Mouse (Mus musculus): ENCODE results near the gene Tgfa. TPM values are rescaled to one million over a fixed set of nuclear protein-coding genes. Genes with fewer than 3 reads are reported as not detected.

Tgfa gene
- polyA plus RNA-seq (2016; fragmentation: Nextera tagmentation; extraction: Ambion mirVana): 0.43 and 1.1 TPM in 2 replicates

- H3K36me3 ChIP-seq: no peaks in the 10 kb centered on the region
- H3K9me3 ChIP-seq (replicated peaks): no peaks in the 10 kb centered on the region
- DNase-seq (ENCODE audit: low spot score): peak; percentile 77
- H3K27me3 ChIP-seq (ENCODE audit: low read depth, poor library complexity, severe bottlenecking): peaks cover 66% of the 10 kb centered on the region
- H3K27ac ChIP-seq: peak within 1 kb of the TSS; percentile 68
- peak within 1 kb of the TSS; percentile 73 for H3K4me3 ChIP-seq
- WGBS: under 1% methylated on average over 97 of the region's 97 CpGs
- H3K4me1 ChIP-seq: peaks cover 34% of the 10 kb centered on the region
Measured at GRCm38 (mm10) chr6:86194941-86195932, at the start of gene Tgfa. Gene Tgfa (plus strand): TSS chr6:86195223.

GRCm38 (mm10) chr6:86148518-86148917, 46.5 kb upstream of the Tgfa start:
- H3K27ac ChIP-seq: no peak overlapping the region

DNA sequence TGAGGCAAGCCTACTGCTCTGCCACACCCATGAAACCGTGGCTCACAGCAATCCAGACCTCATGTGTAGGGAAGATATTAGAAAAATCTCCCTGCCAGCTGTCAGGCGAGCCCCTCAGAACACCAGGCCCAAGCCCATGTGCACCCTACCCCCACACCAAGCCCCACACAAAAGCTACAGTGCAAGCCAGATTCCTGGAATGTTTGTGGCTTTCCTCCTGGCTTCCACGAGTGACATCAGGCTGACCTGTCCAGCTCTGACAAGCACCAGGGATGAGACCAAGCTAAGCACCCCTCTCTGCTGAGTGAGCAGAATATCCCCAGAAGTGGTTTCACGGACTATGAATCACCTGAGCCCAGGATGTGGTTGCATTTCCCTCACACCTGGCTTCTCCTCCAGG, 46.0 kb upstream of the Tgfa start:
- no peak for DNase-seq (ENCODE audit: low spot score)
- Histone ChIP-seq H3K27ac (no peak overlapping the region), H3K4me1 (0 out of 2 replicates have a peak, but pooled peaks cover 2% of the 10 kb centered on the region), H3K27me3 (ENCODE audit: low read depth, poor library complexity, severe bottlenecking) (no peaks in the 10 kb centered on the region), H3K9me3 (replicated peaks) (no peaks in the 10 kb centered on the region), H3K36me3 (no peaks in the 10 kb centered on the region), H3K4me3 (no peak overlapping the region)
- WGBS: 64% methylated on average over 4 of the region's 4 CpGs

More at GRCm38 (mm10) chr6:86148518-86148917, 46.5 kb upstream of the Tgfa start:
- Histone ChIP-seq H3K4me3 (no peak overlapping the region), H3K36me3 (no peaks in the 10 kb centered on the region), H3K4me1 (no peaks in the 10 kb centered on the region), H3K9me3 (replicated peaks) (no peaks in the 10 kb centered on the region), H3K27me3 (ENCODE audit: low read depth, poor library complexity, severe bottlenecking) (no peaks in the 10 kb centered on the region)
- no peak for DNase-seq (ENCODE audit: low spot score)
- 50% methylated on average over 4 of the region's 4 CpGs for WGBS

GRCm38 (mm10) chr6:86152676-86153075, 42.3 kb upstream of the Tgfa start:
- Histone ChIP-seq H3K36me3 (no peaks in the 10 kb centered on the region), H3K4me1 (0 out of 2 replicates have a peak, but pooled peaks cover 3% of the 10 kb centered on the region), H3K27me3 (ENCODE audit: low read depth, poor library complexity, severe bottlenecking) (no peaks in the 10 kb centered on the region), H3K4me3 (no peak overlapping the region), H3K9me3 (replicated peaks) (no peaks in the 10 kb centered on the region), H3K27ac (no peak overlapping the region)
- DNase-seq (ENCODE audit: low spot score): no peak
- 91% methylated on average over 7 of the region's 7 CpGs for WGBS

- no peak for DNase-seq (ENCODE audit: low spot score)
- 0 out of 2 replicates have a peak, but pooled peaks cover 3% of the 10 kb centered on the region for H3K4me1 ChIP-seq
- no peak overlapping the region for H3K4me3 ChIP-seq
- 86% methylated on average over 8 of the region's 8 CpGs for WGBS
- H3K36me3 ChIP-seq: no peaks in the 10 kb centered on the region
- H3K27ac ChIP-seq: no peak overlapping the region
- H3K27me3 ChIP-seq (ENCODE audit: low read depth, poor library complexity, severe bottlenecking): no peaks in the 10 kb centered on the region
- H3K9me3 ChIP-seq (replicated peaks): no peaks in the 10 kb centered on the region
Measured at GRCm38 (mm10) chr6:86153436-86153990, 41.5 kb upstream of the Tgfa start.

- H3K27me3 ChIP-seq (ENCODE audit: low read depth, poor library complexity, severe bottlenecking): no peaks in the 10 kb centered on the region
- no peak overlapping the region for H3K27ac ChIP-seq
- no peak overlapping the region for H3K4me3 ChIP-seq
- 79% methylated on average over 5 of the region's 5 CpGs for WGBS
- H3K36me3 ChIP-seq: no peaks in the 10 kb centered on the region
- H3K4me1 ChIP-seq: 0 out of 2 replicates have a peak, but pooled peaks cover 3% of the 10 kb centered on the region
- H3K9me3 ChIP-seq (replicated peaks): no peaks in the 10 kb centered on the region
- DNase-seq (ENCODE audit: low spot score): no peak
Measured at GRCm38 (mm10) chr6:86154006-86154405, 41.0 kb upstream of the Tgfa start.

- 0 out of 2 replicates have a peak, but pooled peaks cover 3% of the 10 kb centered on the region for H3K4me1 ChIP-seq
- no peak for DNase-seq (ENCODE audit: low spot score)
- H3K27me3 ChIP-seq (ENCODE audit: low read depth, poor library complexity, severe bottlenecking): no peaks in the 10 kb centered on the region
- no peak overlapping the region for H3K27ac ChIP-seq
- no peaks in the 10 kb centered on the region for H3K9me3 ChIP-seq (replicated peaks)
- WGBS: 67% methylated on average over 2 of the region's 2 CpGs
- H3K4me3 ChIP-seq: no peak overlapping the region
- H3K36me3 ChIP-seq: no peaks in the 10 kb centered on the region
Measured at GRCm38 (mm10) chr6:86154481-86154880, 40.5 kb upstream of the Tgfa start.

GRCm38 (mm10) chr6:86157253-86158234, 37.5 kb upstream of the Tgfa start:
- no peak overlapping the region for H3K4me3 ChIP-seq
- no peaks in the 10 kb centered on the region for H3K36me3 ChIP-seq
- H3K27me3 ChIP-seq (ENCODE audit: low read depth, poor library complexity, severe bottlenecking): no peaks in the 10 kb centered on the region
- no peak for DNase-seq (ENCODE audit: low spot score)
- H3K9me3 ChIP-seq (replicated peaks): no peaks in the 10 kb centered on the region
- H3K27ac ChIP-seq: no peak overlapping the region
- WGBS: 77% methylated on average over 17 of the region's 17 CpGs
- H3K4me1 ChIP-seq: 0 out of 2 replicates have a peak, but pooled peaks cover 3% of the 10 kb centered on the region

DNA sequence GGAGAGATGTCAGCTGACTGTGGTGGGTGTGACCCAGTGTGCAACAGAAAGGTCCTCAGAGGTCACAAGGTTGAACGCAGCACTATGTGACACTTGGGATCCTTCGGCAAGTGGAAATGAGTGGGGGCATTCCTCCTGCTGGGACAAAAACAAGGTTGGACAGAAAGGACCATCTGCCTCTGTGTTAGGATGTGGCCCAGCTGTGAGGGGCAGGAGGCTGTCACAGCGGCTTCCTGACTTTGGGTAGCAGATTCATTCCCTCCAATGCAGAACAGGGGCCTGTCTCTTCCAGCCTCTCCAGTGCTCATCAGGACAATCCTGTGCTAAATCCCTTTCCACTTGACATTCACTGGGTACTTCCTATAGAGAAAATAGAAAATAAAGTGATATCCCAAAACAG, 34.1 kb upstream of the Tgfa start:
- Histone ChIP-seq H3K4me1 (no peaks in the 10 kb centered on the region), H3K36me3 (no peaks in the 10 kb centered on the region), H3K4me3 (no peak overlapping the region), H3K27me3 (ENCODE audit: low read depth, poor library complexity, severe bottlenecking) (no peaks in the 10 kb centered on the region), H3K27ac (no peak overlapping the region), H3K9me3 (replicated peaks) (no peaks in the 10 kb centered on the region)
- no peak for DNase-seq (ENCODE audit: low spot score)
- 61% methylated on average over 3 of the region's 3 CpGs for WGBS

GRCm38 (mm10) chr6:86161586-86161985, 33.4 kb upstream of the Tgfa start:
- WGBS: 72% methylated on average over 7 of the region's 7 CpGs
- Histone ChIP-seq H3K9me3 (replicated peaks) (no peaks in the 10 kb centered on the region), H3K27ac (no peak overlapping the region), H3K36me3 (no peaks in the 10 kb centered on the region), H3K27me3 (ENCODE audit: low read depth, poor library complexity, severe bottlenecking) (no peaks in the 10 kb centered on the region), H3K4me3 (no peak overlapping the region), H3K4me1 (no peaks in the 10 kb centered on the region)
- no peak for DNase-seq (ENCODE audit: low spot score)

GRCm38 (mm10) chr6:86164028-86164427, 31.0 kb upstream of the Tgfa start:
- H3K4me3 ChIP-seq: no peak overlapping the region
- H3K27me3 ChIP-seq (ENCODE audit: low read depth, poor library complexity, severe bottlenecking): no peaks in the 10 kb centered on the region
- 67% methylated on average over 3 of the region's 3 CpGs for WGBS
- H3K4me1 ChIP-seq: peaks cover 2% of the 10 kb centered on the region; the same call in 1 of the 2 replicates
- H3K36me3 ChIP-seq: no peaks in the 10 kb centered on the region
- H3K9me3 ChIP-seq (replicated peaks): no peaks in the 10 kb centered on the region
- H3K27ac ChIP-seq: no peak overlapping the region
- no peak for DNase-seq (ENCODE audit: low spot score)

GRCm38 (mm10) chr6:86166426-86166825, 28.6 kb upstream of the Tgfa start:
- WGBS: 83% methylated on average over 9 of the region's 9 CpGs
- no peak for DNase-seq (ENCODE audit: low spot score)
- no peak overlapping the region for H3K27ac ChIP-seq

More at GRCm38 (mm10) chr6:86166426-86166825, 28.6 kb upstream of the Tgfa start:
- no peaks in the 10 kb centered on the region for H3K36me3 ChIP-seq
- no peaks in the 10 kb centered on the region for H3K9me3 ChIP-seq (replicated peaks)
- no peak overlapping the region for H3K4me3 ChIP-seq
- peaks cover 5% of the 10 kb centered on the region; the same call in 1 of the 2 replicates for H3K4me1 ChIP-seq
- H3K27me3 ChIP-seq (ENCODE audit: low read depth, poor library complexity, severe bottlenecking): no peaks in the 10 kb centered on the region
